Mouse (Mus musculus): Measurements from ENCODE around the gene Cldn14.

Gene Cldn14

GRCm38 (mm10) chr16:93944301-93944700 is 64.3 kb downstream of the Cldn14 start:
- DNase-seq (ENCODE audit: low read depth, low spot score): no peak

- no peak for DNase-seq (ENCODE audit: low read depth, low spot score)
Measured at GRCm38 (mm10) chr16:93942796-93943502, 65.7 kb downstream of the Cldn14 start.

GRCm38 (mm10) chr16:93941781-93942567 is 66.7 kb downstream of the Cldn14 start:
- no peak for DNase-seq (ENCODE audit: low read depth, low spot score)

GRCm38 (mm10) chr16:93939961-93940360 is 68.7 kb downstream of the Cldn14 start:
- DNase-seq (ENCODE audit: low read depth, low spot score): no peak

GRCm38 (mm10) chr16:93938400-93938846 is 70.2 kb downstream of the Cldn14 start:
- peak; percentile 83 for DNase-seq (ENCODE audit: low read depth, low spot score)

- no peak for DNase-seq (ENCODE audit: low read depth, low spot score)
Measured at GRCm38 (mm10) chr16:93935009-93935408, 73.6 kb downstream of the Cldn14 start.

- DNase-seq (ENCODE audit: low read depth, low spot score): no peak
Measured at GRCm38 (mm10) chr16:93934588-93934987, 74.0 kb downstream of the Cldn14 start.

GRCm38 (mm10) chr16:93932185-93933168 is 76.2 kb downstream of the Cldn14 start:
- no peak for DNase-seq (ENCODE audit: low read depth, low spot score)

- no peak for DNase-seq (ENCODE audit: low read depth, low spot score)
Measured at GRCm38 (mm10) chr16:93929370-93930032, 79.1 kb downstream of the Cldn14 start.

GRCm38 (mm10) chr16:93925684-93926247 is 82.9 kb downstream of the Cldn14 start:
- no peak for DNase-seq (ENCODE audit: low read depth, low spot score)

- no peak for DNase-seq (ENCODE audit: low read depth, low spot score)
Measured at GRCm38 (mm10) chr16:93923788-93924187, 84.8 kb downstream of the Cldn14 start.

- DNase-seq (ENCODE audit: low read depth, low spot score): no peak
Measured at GRCm38 (mm10) chr16:93922835-93923389, 85.7 kb downstream of the Cldn14 start.

GRCm38 (mm10) chr16:93920673-93921072 is 88.0 kb downstream of the Cldn14 start:
- DNase-seq (ENCODE audit: low read depth, low spot score): no peak

GRCm38 (mm10) chr16:93919189-93919588 is 89.4 kb downstream of the Cldn14 start:
- DNase-seq (ENCODE audit: low read depth, low spot score): no peak

GRCm38 (mm10) chr16:93918679-93919060 is 90.0 kb downstream of the Cldn14 start:
- peak; percentile 27 for DNase-seq (ENCODE audit: low read depth, low spot score)

GRCm38 (mm10) chr16:93917712-93918678 is 90.6 kb downstream of the Cldn14 start:
- DNase-seq (ENCODE audit: low read depth, low spot score): peak; percentile 89

GRCm38 (mm10) chr16:93915338-93915849 is 93.2 kb downstream of the Cldn14 start:
- peak; percentile 37 for DNase-seq (ENCODE audit: low read depth, low spot score)

GRCm38 (mm10) chr16:93913881-93914576 is 94.6 kb downstream of the Cldn14 start:
- no peak for DNase-seq (ENCODE audit: low read depth, low spot score)

Measured in mesoderm, embryonic 11.5 days (tissue).